Mouse (Mus musculus) central nervous system, embryonic 18 days (tissue): ENCODE measurements around the gene Ttc32. TPM values are rescaled to one million over a fixed set of nuclear protein-coding genes. Genes with fewer than 3 reads are reported as not detected.

Source experiments
- polyA plus RNA-seq: library from polyadenylated mRNA; depleted of rRNA; stranded (reverse); fragments of >200 nt; gene quantifications from 2 replicates; pipeline ENCODE4 v1.2.3, GENCODE M21; 2012; rRNA removed

Ttc32 gene
- 4.6 and 4.7 TPM in 2 replicates for polyA plus RNA-seq

DNA sequence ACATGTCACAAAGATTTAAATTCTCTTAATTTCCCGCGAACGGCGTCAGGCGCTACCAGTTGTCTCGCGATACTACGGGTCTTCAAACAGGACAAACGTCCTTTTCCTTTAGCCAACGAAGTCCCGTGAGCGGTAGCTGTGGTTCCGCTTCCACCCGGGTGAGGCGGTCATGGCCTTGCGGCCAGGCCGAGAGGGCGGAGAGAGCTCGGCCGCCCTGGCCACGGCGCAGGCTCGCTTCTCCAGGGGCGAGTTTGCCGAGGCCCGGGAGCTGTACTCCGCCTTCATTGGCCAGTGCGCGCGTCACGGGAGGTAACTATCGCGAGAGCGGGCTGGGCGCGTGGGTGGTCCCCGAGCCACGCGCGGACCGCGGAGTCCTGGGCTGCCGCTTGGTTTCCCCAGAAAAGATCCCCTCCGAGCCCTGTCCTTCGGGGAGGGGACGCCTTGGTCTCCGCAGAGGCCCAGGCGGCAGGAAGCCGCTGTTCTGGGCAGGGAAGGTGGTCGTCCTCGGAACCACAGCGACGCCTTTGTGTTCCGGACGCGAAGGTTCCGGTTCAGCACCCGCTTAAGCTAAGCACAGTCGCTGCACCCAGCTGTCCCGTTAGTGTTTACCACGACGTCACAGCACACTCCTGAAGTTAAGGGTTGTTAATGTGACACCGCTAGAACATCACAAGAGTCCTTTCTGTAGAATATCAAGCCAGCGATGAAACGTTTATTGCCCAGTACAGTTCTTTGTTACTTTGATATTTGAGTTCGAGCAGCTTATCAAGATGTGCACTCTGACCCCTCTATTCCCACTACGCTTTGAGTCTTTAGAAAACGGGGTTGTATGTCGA lies at the start of gene Ttc32:
TSS of gene Ttc32 (plus strand) at position 110 of the 836 bp plus-strand sequence.

Other genes starting within 250 kb of the Ttc32 start
- 271 and 287 TPM in 2 replicates for gene Laptm4a, start 108.3 kb upstream of the Ttc32 start, polyA plus RNA-seq
- 0.09 and 0.31 TPM in 2 replicates for gene Matn3, start 82.1 kb upstream of the Ttc32 start, polyA plus RNA-seq
- gene Wdr35, start 56.1 kb upstream of the Ttc32 start, polyA plus RNA-seq = 19.5 and 20.8 TPM in 2 replicates